Mouse (Mus musculus): ENCODE measurements around the gene Tex2.

- no peak for TF ChIP-seq CTCF (IDR thresholded peaks at IDR 0.05; ENCODE audit: low read depth, low read length)
- TF ChIP-seq POLR2A (IDR thresholded peaks at IDR 0.05; ENCODE audit: borderline replicate concordance, low read depth, low read length) = no peak
Observed at GRCm38 (mm10) chr11:106609731-106610130, 3.5 kb downstream of the Tex2 start.
